Mouse (Mus musculus): ENCODE measurements at regions not wholly inside any gene's neighbourhood (a gene's known extent, or its start where the extent isn't known, plus 50 kb on each side); places are given as distances from the start of the nearest gene placed in this dataset.
A peak's percentile ranks its signal among the peaks of the same experiment; 100 is the strongest.

DNA sequence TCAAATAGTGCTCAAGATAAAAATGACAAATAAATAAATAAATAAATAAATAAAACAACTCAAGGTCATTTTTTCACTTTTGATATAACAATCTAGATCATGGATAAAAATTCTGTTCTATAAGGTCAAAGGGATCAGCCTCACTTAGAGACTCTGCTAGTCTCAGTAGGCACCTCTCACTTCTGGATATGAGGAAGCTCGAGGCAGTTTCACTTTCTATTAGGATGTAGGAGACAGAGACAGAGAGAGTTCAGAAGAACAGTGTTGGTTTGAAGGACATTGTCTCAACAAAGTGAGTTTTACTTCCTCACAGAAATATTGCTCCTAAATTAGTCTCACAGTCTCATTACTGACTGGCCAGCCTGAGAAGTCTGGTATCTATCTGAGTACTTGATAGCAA, 458.9 kb downstream of the Trib2 start:
- H3K9me3 ChIP-seq (ENCODE audit: control insufficient read depth, low read length): no peaks in the 10 kb centered on the region
- no peaks in the 10 kb centered on the region for H3K27me3 ChIP-seq (ENCODE audit: control insufficient read depth, insufficient read depth, low read length)
- WGBS: 70% methylated on average over 1 of the region's 1 CpGs
- TF ChIP-seq CTCF (IDR thresholded peaks at IDR 0.05; ENCODE audit: low read depth) (no peak), EP300 (optimal IDR thresholded peaks at IDR 0.05) (no peak)
- H3K27ac ChIP-seq (replicated peaks): no peak overlapping the region
- no peak overlapping the region for H3K4me2 ChIP-seq (replicated peaks; ENCODE audit: low read depth)
- no peak for ATAC-seq (ENCODE audit: low FRiP score, low TSS enrichment)
- no peak overlapping the region for H3K4me3 ChIP-seq (ENCODE audit: low read depth, low read length)
- DNase-seq (ENCODE audit: low spot score): no peak
- no peaks in the 10 kb centered on the region for H3K36me3 ChIP-seq (ENCODE audit: control insufficient read depth, insufficient read depth, low read length)
- H3K4me1 ChIP-seq (replicated peaks; ENCODE audit: control insufficient read depth, insufficient read depth): no peaks in the 10 kb centered on the region
- H3K9ac ChIP-seq (ENCODE audit: low read length): no peak overlapping the region

DNA sequence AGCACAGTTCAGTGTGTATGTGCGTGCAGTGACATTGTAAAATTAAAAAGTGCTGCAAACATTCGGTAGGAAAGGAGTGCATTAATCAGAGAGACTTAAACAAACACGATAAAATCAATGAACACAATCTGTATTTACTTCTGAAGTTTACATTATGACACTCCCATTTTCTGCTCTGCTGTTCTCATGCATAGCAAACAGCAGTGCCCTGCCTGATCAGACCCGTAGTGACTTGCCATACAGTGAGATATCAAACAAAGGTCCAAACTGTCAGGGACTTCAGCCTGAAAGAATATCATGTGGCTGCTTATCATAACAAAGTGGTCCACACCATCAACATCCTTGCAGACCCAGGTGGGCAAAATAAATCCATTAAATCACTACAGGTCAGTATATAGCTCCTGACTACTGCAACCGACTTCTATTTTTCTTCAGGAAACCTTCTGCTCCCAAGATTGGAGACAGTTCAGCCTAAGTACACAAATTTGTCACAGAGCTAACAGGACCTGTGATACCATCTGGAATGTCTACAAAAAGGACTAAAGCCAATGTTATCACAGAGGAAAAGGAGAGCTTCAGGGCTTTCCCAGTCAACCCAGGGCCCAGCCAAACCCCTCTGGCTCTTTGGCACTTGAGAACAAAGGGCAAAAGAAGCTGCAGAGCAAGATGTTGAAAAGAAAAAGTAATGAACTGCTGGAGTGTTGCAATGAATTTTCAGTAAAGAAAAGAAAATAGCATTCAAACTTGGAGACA, 495.8 kb downstream of the Trib2 start:
- 0 out of 2 replicates have a peak overlapping the region, but pooled peaks have one; percentile 26 for H3K27ac ChIP-seq (replicated peaks)
- no peaks in the 10 kb centered on the region for H3K36me3 ChIP-seq (ENCODE audit: control insufficient read depth, insufficient read depth, low read length)
- no peaks in the 10 kb centered on the region for H3K4me1 ChIP-seq (replicated peaks; ENCODE audit: control insufficient read depth, insufficient read depth)
- no peak overlapping the region for H3K4me3 ChIP-seq (ENCODE audit: low read depth, low read length)
- no peak for TF ChIP-seq CTCF (IDR thresholded peaks at IDR 0.05; ENCODE audit: low read depth)
- TF ChIP-seq EP300 (optimal IDR thresholded peaks at IDR 0.05): no peak
- no peaks in the 10 kb centered on the region for H3K27me3 ChIP-seq (ENCODE audit: control insufficient read depth, insufficient read depth, low read length)
- DNase-seq (ENCODE audit: low spot score) (peak; percentile 59), ATAC-seq (ENCODE audit: low FRiP score, low TSS enrichment) (peak; percentile 95)
- H3K9ac ChIP-seq (ENCODE audit: low read length): no peak overlapping the region
- no peaks in the 10 kb centered on the region for H3K9me3 ChIP-seq (ENCODE audit: control insufficient read depth, low read length)
- 24% methylated on average over 5 of the region's 5 CpGs for WGBS
- no peak overlapping the region for H3K4me2 ChIP-seq (replicated peaks; ENCODE audit: low read depth)

DNA sequence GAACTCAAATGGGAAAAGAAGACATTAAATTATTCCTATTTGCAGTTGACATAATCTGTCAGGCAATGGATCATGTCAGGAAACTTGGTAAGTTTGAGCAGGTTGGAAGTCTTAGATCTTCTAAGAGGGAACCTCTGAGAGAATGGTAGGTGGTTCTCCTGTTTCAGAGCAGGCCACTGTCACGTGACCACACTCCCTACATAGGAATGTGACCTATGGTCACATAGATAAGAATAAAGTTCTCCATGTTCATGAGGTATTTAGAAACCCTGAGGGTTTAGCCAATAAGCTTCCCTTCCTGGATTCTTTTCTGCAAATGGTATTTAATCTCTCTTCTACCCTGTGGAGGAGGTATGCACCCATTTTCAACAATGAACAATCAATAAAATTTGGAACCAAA, 497.1 kb downstream of the Trib2 start:
- Histone ChIP-seq H3K4me3 (ENCODE audit: low read depth, low read length) (no peak overlapping the region), H3K4me1 (replicated peaks; ENCODE audit: control insufficient read depth, insufficient read depth) (no peaks in the 10 kb centered on the region), H3K9ac (ENCODE audit: low read length) (no peak overlapping the region), H3K9me3 (ENCODE audit: control insufficient read depth, low read length) (no peaks in the 10 kb centered on the region), H3K27ac (replicated peaks) (no peak overlapping the region), H3K4me2 (replicated peaks; ENCODE audit: low read depth) (no peak overlapping the region), H3K27me3 (ENCODE audit: control insufficient read depth, insufficient read depth, low read length) (no peaks in the 10 kb centered on the region), H3K36me3 (ENCODE audit: control insufficient read depth, insufficient read depth, low read length) (no peaks in the 10 kb centered on the region)
- WGBS: 33% methylated on average over 1 of the region's 1 CpGs
- DNase-seq (ENCODE audit: low spot score) (peak; percentile 41), ATAC-seq (ENCODE audit: low FRiP score, low TSS enrichment) (peak; percentile 85)
- TF ChIP-seq CTCF (IDR thresholded peaks at IDR 0.05; ENCODE audit: low read depth) (no peak), EP300 (optimal IDR thresholded peaks at IDR 0.05) (no peak)

DNA sequence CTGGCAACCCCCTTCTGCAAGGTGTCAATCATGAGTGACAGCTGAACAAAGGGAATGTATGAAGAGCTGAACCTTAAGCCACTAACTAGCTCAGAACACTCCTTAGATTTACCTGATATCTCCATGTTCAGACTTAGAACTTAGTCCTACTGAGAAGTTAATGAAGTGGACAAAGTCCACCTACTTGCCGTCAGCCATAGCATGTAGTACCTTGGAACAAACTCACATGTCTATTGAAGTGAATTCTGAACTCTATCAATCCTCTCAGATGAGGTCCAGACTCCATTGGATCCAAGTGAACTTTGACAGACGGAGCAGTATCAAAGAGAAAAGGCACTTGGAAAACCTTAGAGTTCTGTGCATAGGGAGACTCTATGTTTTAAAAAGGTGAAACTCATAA, 521.8 kb downstream of the Trib2 start:
- Histone ChIP-seq H3K4me3 (ENCODE audit: low read depth, low read length) (no peak overlapping the region), H3K4me1 (replicated peaks; ENCODE audit: control insufficient read depth, insufficient read depth) (no peaks in the 10 kb centered on the region), H3K36me3 (ENCODE audit: control insufficient read depth, insufficient read depth, low read length) (no peaks in the 10 kb centered on the region), H3K27ac (replicated peaks) (no peak overlapping the region), H3K9me3 (ENCODE audit: control insufficient read depth, low read length) (no peaks in the 10 kb centered on the region), H3K9ac (ENCODE audit: low read length) (no peak overlapping the region), H3K27me3 (ENCODE audit: control insufficient read depth, insufficient read depth, low read length) (no peaks in the 10 kb centered on the region), H3K4me2 (replicated peaks; ENCODE audit: low read depth) (no peak overlapping the region)
- ATAC-seq (ENCODE audit: low FRiP score, low TSS enrichment): no peak
- DNase-seq (ENCODE audit: low spot score): no peak
- TF ChIP-seq EP300 (optimal IDR thresholded peaks at IDR 0.05) (no peak), CTCF (IDR thresholded peaks at IDR 0.05; ENCODE audit: low read depth) (no peak)
- 77% methylated on average over 2 of the region's 2 CpGs for WGBS

DNA sequence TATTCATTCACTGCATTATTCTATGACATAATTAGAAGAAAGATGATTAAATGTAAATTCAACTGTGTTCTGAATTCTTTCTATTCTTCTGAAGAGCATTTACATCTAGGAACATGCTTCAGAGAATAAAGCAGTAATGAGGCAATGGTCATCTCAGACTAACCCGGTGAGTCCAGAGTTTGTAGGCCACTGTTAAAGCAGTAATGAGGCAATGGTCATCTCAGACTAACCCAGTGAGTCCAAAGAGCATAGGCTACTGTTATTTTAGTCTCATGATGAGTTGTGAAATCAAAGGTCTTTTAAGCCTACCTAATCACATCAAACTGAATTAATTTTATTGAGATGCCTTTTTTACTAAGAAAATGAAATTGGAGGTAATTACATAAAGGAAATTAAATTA, 554.6 kb downstream of the Trib2 start:
- DNase-seq (ENCODE audit: low spot score) (no peak), ATAC-seq (ENCODE audit: low FRiP score, low TSS enrichment) (no peak)
- Histone ChIP-seq H3K27me3 (ENCODE audit: control insufficient read depth, insufficient read depth, low read length) (no peaks in the 10 kb centered on the region), H3K4me1 (replicated peaks; ENCODE audit: control insufficient read depth, insufficient read depth) (no peaks in the 10 kb centered on the region), H3K4me3 (ENCODE audit: low read depth, low read length) (no peak overlapping the region), H3K9me3 (ENCODE audit: control insufficient read depth, low read length) (no peaks in the 10 kb centered on the region), H3K4me2 (replicated peaks; ENCODE audit: low read depth) (no peak overlapping the region), H3K9ac (ENCODE audit: low read length) (no peak overlapping the region), H3K27ac (replicated peaks) (no peak overlapping the region), H3K36me3 (ENCODE audit: control insufficient read depth, insufficient read depth, low read length) (no peaks in the 10 kb centered on the region)
- 89% methylated on average over 1 of the region's 1 CpGs for WGBS
- TF ChIP-seq EP300 (optimal IDR thresholded peaks at IDR 0.05) (no peak), CTCF (IDR thresholded peaks at IDR 0.05; ENCODE audit: low read depth) (no peak)

DNA sequence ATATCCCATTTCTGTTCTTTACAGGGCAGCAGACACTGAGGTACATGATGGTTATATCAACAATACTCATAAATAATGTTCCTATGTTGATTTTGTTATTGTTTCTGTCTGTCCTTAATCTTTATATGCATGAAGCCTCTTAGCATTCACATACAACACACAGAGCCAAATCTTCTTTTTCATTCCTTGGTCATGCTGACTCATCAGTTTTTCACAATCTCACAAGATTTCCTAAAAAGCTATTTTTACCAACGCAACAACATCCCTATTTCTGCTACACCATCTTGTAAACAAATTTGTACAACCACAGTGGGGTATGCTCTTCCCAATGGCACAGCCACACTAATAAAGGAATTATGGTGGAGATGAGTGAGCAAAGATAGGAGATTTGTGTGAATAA, 555.1 kb downstream of the Trib2 start:
- H3K4me1 ChIP-seq (replicated peaks; ENCODE audit: control insufficient read depth, insufficient read depth): no peaks in the 10 kb centered on the region
- ATAC-seq (ENCODE audit: low FRiP score, low TSS enrichment) (no peak), DNase-seq (ENCODE audit: low spot score) (no peak)
- no peak overlapping the region for H3K4me3 ChIP-seq (ENCODE audit: low read depth, low read length)
- WGBS: 80% methylated on average over 1 of the region's 1 CpGs
- H3K36me3 ChIP-seq (ENCODE audit: control insufficient read depth, insufficient read depth, low read length): no peaks in the 10 kb centered on the region
- H3K9ac ChIP-seq (ENCODE audit: low read length): no peak overlapping the region
- H3K9me3 ChIP-seq (ENCODE audit: control insufficient read depth, low read length): no peaks in the 10 kb centered on the region
- no peak overlapping the region for H3K27ac ChIP-seq (replicated peaks)
- no peaks in the 10 kb centered on the region for H3K27me3 ChIP-seq (ENCODE audit: control insufficient read depth, insufficient read depth, low read length)
- no peak overlapping the region for H3K4me2 ChIP-seq (replicated peaks; ENCODE audit: low read depth)
- TF ChIP-seq CTCF (IDR thresholded peaks at IDR 0.05; ENCODE audit: low read depth) (no peak), EP300 (optimal IDR thresholded peaks at IDR 0.05) (no peak)
